Mouse (Mus musculus) frontal cortex, adult (tissue): ENCODE measurements around the gene C1qtnf9.
A peak's percentile ranks its signal among the peaks of the same experiment; 100 is the strongest.

Experiments
- ATAC-seq: cut with Nextera tagmentation; 2 replicates; pipeline ENCODE4 v1.9.2; 2017; ENCODE audit warnings: mild to moderate bottlenecking, moderate library complexity, mixed read lengths; ENCODE audit not compliant: low TSS enrichment

Gene C1qtnf9

GRCm38 (mm10) chr14:60751581-60751980 is 16.4 kb upstream of the C1qtnf9 start:
- ATAC-seq = no peak

GRCm38 (mm10) chr14:60752892-60753800 is 14.8 kb upstream of the C1qtnf9 start:
- no peak for ATAC-seq

GRCm38 (mm10) chr14:60753801-60754126 is 14.2 kb upstream of the C1qtnf9 start:
- no peak for ATAC-seq

GRCm38 (mm10) chr14:60754656-60755055 is 13.3 kb upstream of the C1qtnf9 start:
- ATAC-seq = no peak

- ATAC-seq = no peak
Observed at GRCm38 (mm10) chr14:60756271-60756670, 11.7 kb upstream of the C1qtnf9 start.

GRCm38 (mm10) chr14:60757265-60757664 is 10.7 kb upstream of the C1qtnf9 start:
- ATAC-seq = no peak

- ATAC-seq = no peak
Observed at GRCm38 (mm10) chr14:60757722-60758121, 10.2 kb upstream of the C1qtnf9 start.

GRCm38 (mm10) chr14:60759097-60759496 is 8.8 kb upstream of the C1qtnf9 start:
- ATAC-seq = no peak

GRCm38 (mm10) chr14:60761801-60762200 is 6.1 kb upstream of the C1qtnf9 start:
- no peak for ATAC-seq

GRCm38 (mm10) chr14:60762754-60763153 is 5.2 kb upstream of the C1qtnf9 start:
- ATAC-seq = no peak

GRCm38 (mm10) chr14:60763746-60764145 is 4.2 kb upstream of the C1qtnf9 start:
- ATAC-seq = no peak

- ATAC-seq = no peak
Observed at GRCm38 (mm10) chr14:60764526-60764925, 3.4 kb upstream of the C1qtnf9 start.

- ATAC-seq = no peak
Observed at GRCm38 (mm10) chr14:60765025-60765424, 2.9 kb upstream of the C1qtnf9 start.

- ATAC-seq = 0 out of 2 replicates have a peak, but pooled peaks have one; percentile 24
Observed at GRCm38 (mm10) chr14:60769340-60769739, 1.4 kb downstream of the C1qtnf9 start.

GRCm38 (mm10) chr14:60770594-60770993 is 2.7 kb downstream of the C1qtnf9 start:
- no peak for ATAC-seq

GRCm38 (mm10) chr14:60771057-60771456 is 3.1 kb downstream of the C1qtnf9 start:
- ATAC-seq = peak; percentile 91

GRCm38 (mm10) chr14:60773476-60773875 is 5.5 kb downstream of the C1qtnf9 start:
- no peak for ATAC-seq

- peak; percentile 96 for ATAC-seq
Observed at GRCm38 (mm10) chr14:60776521-60776920, 8.6 kb downstream of the C1qtnf9 start.

GRCm38 (mm10) chr14:60777485-60777919 is 9.6 kb downstream of the C1qtnf9 start:
- ATAC-seq = no peak

GRCm38 (mm10) chr14:60779198-60779597 is 11.3 kb downstream of the C1qtnf9 start:
- no peak for ATAC-seq

GRCm38 (mm10) chr14:60782121-60782656 is 14.3 kb downstream of the C1qtnf9 start:
- no peak for ATAC-seq

GRCm38 (mm10) chr14:60783196-60783595 is 15.3 kb downstream of the C1qtnf9 start:
- no peak for ATAC-seq
